Mouse (Mus musculus): ENCODE results near the gene Olfr1324. TPM values are rescaled to one million over a fixed set of nuclear protein-coding genes. Genes with fewer than 3 reads are reported as not detected.

Olfr1324 gene
- polyA plus RNA-seq (2012; rRNA removed) = not detected in 2 replicates

DNA sequence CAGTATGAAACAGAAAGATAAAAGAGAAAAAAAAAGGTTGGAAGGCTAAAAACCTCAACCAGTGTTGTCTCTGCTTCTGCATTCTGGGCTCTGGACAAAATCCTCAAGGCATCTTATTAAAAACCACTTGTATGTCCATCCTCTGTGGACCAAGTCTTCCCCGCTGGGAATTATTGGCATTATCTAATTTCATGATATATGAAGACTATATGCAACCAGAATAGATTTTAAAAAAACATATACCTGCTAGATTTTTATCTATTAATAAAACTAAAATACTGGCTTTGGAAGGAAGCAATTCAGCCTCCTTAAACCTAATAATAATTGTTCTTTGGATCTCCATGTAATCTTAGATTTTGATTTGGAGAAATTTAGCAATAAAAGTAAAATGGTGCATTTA lies at the start of gene Olfr1324:
TSS of gene Olfr1324 (minus strand) at position 101 of the 400 bp plus-strand sequence.

Measured in ovary, adult 2 months (tissue).